In the genomic region with DNA sequence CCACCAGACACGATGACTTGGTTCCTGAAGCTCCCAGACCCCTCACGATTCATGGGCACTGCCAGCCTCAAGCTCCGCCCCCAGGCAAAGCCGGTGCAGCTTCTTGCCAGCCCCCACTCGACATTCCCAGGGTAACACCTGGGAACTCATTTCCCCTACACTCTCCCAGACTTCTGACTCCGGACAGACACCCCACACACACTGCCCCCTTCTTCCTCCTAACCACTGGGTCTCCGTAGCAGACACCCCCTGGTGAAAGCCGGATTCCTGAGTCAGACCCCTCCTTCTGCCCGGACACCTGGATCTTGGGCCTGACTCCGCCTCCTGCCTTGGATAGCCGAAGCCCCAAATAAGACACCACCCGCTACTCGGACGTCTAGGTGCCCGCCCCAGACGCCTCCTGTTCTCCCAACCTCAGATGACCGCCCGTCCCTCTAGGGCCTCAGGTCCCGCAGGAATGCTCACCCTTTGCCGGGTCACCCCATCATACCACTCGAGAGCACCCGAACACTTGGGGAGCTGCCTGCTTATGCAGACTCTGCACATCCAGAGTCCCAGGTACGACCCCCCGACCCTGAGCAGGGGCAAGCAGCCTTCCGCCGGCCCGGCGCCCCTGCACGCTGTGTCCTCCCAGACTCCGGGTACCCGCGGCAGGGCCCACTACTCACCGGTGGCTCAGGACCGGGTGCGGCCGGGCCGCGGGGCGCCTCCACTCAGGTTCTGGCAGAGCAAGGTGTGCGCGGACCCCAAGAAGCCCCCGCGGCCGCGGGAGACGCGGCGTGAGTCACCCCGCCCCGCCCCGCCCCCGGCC, we compare ENCODE assay signal across 8 mouse cellular contexts. TPM values are rescaled to one million over a fixed set of nuclear protein-coding genes. Genes with fewer than 3 reads are reported as not detected.
DNase-seq lines count a peak whose midpoint lies in the region; ATAC-seq and TF ChIP-seq lines count a peak whose summit lies in the region.

Gene Cd164l2 (plus strand): TSS at position 381 of the 811 bp plus-strand sequence.
Gene Gpr3 (minus strand): TSS at position 786 of the 811 bp plus-strand sequence.

- no peak for TF ChIP-seq CTCF in E14TG2a.4 (conservative IDR thresholded peaks at IDR 0.05; ENCODE audit: low read length)

- no peak within 1 kb of the TSS for H3K27ac ChIP-seq in heart, embryonic 13.5 days (replicated peaks)
- H3K27ac ChIP-seq in embryonic facial prominence, embryonic 12.5 days: no peak within 1 kb of the TSS
- peak within 1 kb of the TSS; percentile 74 for H3K27ac ChIP-seq in limb, embryonic 10.5 days
- no peak within 1 kb of the TSS for H3K27ac ChIP-seq in stomach, embryonic 14.5 days (ENCODE audit: low read length)

- peaks cover 67% of the 10 kb centered on the region for H3K27me3 ChIP-seq in heart, embryonic 13.5 days (replicated peaks)
- peaks cover 54% of the 10 kb centered on the region for H3K27me3 ChIP-seq in E14TG2a.4 (ENCODE audit: insufficient read depth, low read length)
- peaks cover 41% of the 10 kb centered on the region for H3K27me3 ChIP-seq in embryonic facial prominence, embryonic 12.5 days
- peaks cover 68% of the 10 kb centered on the region for H3K27me3 ChIP-seq in limb, embryonic 10.5 days (ENCODE audit: low read depth, poor library complexity, severe bottlenecking)
- H3K27me3 ChIP-seq in stomach, embryonic 14.5 days (ENCODE audit: control insufficient read depth, insufficient read depth, low read length): no peaks in the 10 kb centered on the region

- no peaks in the 10 kb centered on the region for H3K9me3 ChIP-seq in heart, embryonic 13.5 days
- no peaks in the 10 kb centered on the region for H3K9me3 ChIP-seq in E14TG2a.4 (ENCODE audit: low read length)
- H3K9me3 ChIP-seq in embryonic facial prominence, embryonic 12.5 days: no peaks in the 10 kb centered on the region
- H3K9me3 ChIP-seq in limb, embryonic 10.5 days (replicated peaks): no peaks in the 10 kb centered on the region
- H3K9me3 ChIP-seq in stomach, embryonic 14.5 days (ENCODE audit: control insufficient read depth, low read depth, low read length): no peaks in the 10 kb centered on the region

- 2% methylated on average over 51 of the region's 52 CpGs for WGBS in heart, embryonic 13.5 days
- WGBS in embryonic facial prominence, embryonic 12.5 days: 3% methylated on average over 51 of the region's 52 CpGs
- WGBS in limb, embryonic 10.5 days: 2% methylated on average over 52 of the region's 52 CpGs
- 2% methylated on average over 48 of the region's 52 CpGs for WGBS in stomach, embryonic 14.5 days

- H3K4me1 ChIP-seq in heart, embryonic 13.5 days: peaks cover 26% of the 10 kb centered on the region
- H3K4me1 ChIP-seq in E14TG2a.4 (replicated peaks; ENCODE audit: low read depth, low read length): peaks cover 35% of the 10 kb centered on the region
- peaks cover 15% of the 10 kb centered on the region for H3K4me1 ChIP-seq in embryonic facial prominence, embryonic 12.5 days
- peaks cover 31% of the 10 kb centered on the region for H3K4me1 ChIP-seq in limb, embryonic 10.5 days
- H3K4me1 ChIP-seq in stomach, embryonic 14.5 days (ENCODE audit: control insufficient read depth, insufficient read depth, low read length): peaks cover 15% of the 10 kb centered on the region; the same call in 1 of the 2 replicates

- ATAC-seq in heart, embryonic 13.5 days (ENCODE audit: extremely low read depth, insufficient number of reproducible peaks, low FRiP score, low TSS enrichment): peak; percentile 27; the same call in 1 of the 2 replicates
- ATAC-seq in embryonic facial prominence, embryonic 12.5 days (ENCODE audit: insufficient number of reproducible peaks, insufficient read depth, low FRiP score, low TSS enrichment): 0 out of 2 replicates have a peak, but pooled peaks have one; percentile 3
- ATAC-seq in stomach, embryonic 14.5 days (ENCODE audit: insufficient number of reproducible peaks, insufficient read depth, low FRiP score, low read depth): peak; percentile 31; the same call in 1 of the 2 replicates

- peak within 1 kb of the TSS; percentile 99 for H3K4me2 ChIP-seq in heart, embryonic 13.5 days
- H3K4me2 ChIP-seq in embryonic facial prominence, embryonic 12.5 days (replicated peaks): peak within 1 kb of the TSS; percentile 99
- H3K4me2 ChIP-seq in stomach, embryonic 14.5 days (replicated peaks; ENCODE audit: low read depth, low read length): peak within 1 kb of the TSS; percentile 99

- peak within 1 kb of the TSS; percentile 84 for H3K9ac ChIP-seq in heart, embryonic 13.5 days
- H3K9ac ChIP-seq in embryonic facial prominence, embryonic 12.5 days: peak within 1 kb of the TSS; percentile 63
- H3K9ac ChIP-seq in stomach, embryonic 14.5 days (replicated peaks; ENCODE audit: low read depth, low read length): peak within 1 kb of the TSS; percentile 42; the same call in 1 of the 2 replicates

- no peaks in the 10 kb centered on the region for H3K36me3 ChIP-seq in heart, embryonic 13.5 days
- H3K36me3 ChIP-seq in E14TG2a.4 (ENCODE audit: insufficient read depth, low read length): no peaks in the 10 kb centered on the region
- H3K36me3 ChIP-seq in embryonic facial prominence, embryonic 12.5 days: no peaks in the 10 kb centered on the region
- no peaks in the 10 kb centered on the region for H3K36me3 ChIP-seq in limb, embryonic 10.5 days
- H3K36me3 ChIP-seq in stomach, embryonic 14.5 days (ENCODE audit: control insufficient read depth, insufficient read depth, low read length): no peaks in the 10 kb centered on the region

- no peak for DNase-seq in heart, adult 18-20 months
- DNase-seq in limb, embryonic 10.5 days (ENCODE audit: low spot score): no peak
- no peak for DNase-seq in adrenal gland, adult 18-20 months (ENCODE audit: low spot score in 2 of 2)
- no peak for DNase-seq in layer of hippocampus, adult 9-10 months (ENCODE audit: low spot score)

- peak within 1 kb of the TSS; percentile 77 for H3K4me3 ChIP-seq in heart, embryonic 13.5 days
- H3K4me3 ChIP-seq in E14TG2a.4 (replicated peaks; ENCODE audit: low read length): peak within 1 kb of the TSS; percentile 90
- peak within 1 kb of the TSS; percentile 65 for H3K4me3 ChIP-seq in embryonic facial prominence, embryonic 12.5 days
- peak within 1 kb of the TSS; percentile 81 for H3K4me3 ChIP-seq in limb, embryonic 10.5 days
- H3K4me3 ChIP-seq in stomach, embryonic 14.5 days (ENCODE audit: low read depth, low read length): peak within 1 kb of the TSS; percentile 64

RNA-seq across cellular contexts. Expression of gene Cd164l2, which starts in this region (rescaled TPM):
- 0.56 and 0.57 TPM in 2 replicates for polyA plus RNA-seq in heart, embryonic 13.5 days (2015; fragmentation: Nextera tagmentation; extraction: Ambion mirVana)
- not detected for total RNA-seq in heart, adult 18-20 months (2021)
- polyA plus RNA-seq in embryonic facial prominence, embryonic 12.5 days (2016; fragmentation: Nextera tagmentation; extraction: Ambion mirVana): 2.2 and 3.7 TPM in 2 replicates
- 3.1 and 4.1 TPM in 2 replicates for polyA plus RNA-seq in limb, embryonic 10.5 days (2016; fragmentation: Nextera tagmentation; extraction: Ambion mirVana)
- polyA plus RNA-seq in stomach, embryonic 14.5 days (2014; fragmentation: Nextera tagmentation; extraction: Ambion mirVana): 8.7 and 11.6 TPM in 2 replicates
- total RNA-seq in adrenal gland, adult 18-20 months (2021): 1 to 10 TPM; 1.1 to 2.6 TPM

RNA-seq across cellular contexts. Expression of gene Gpr3, which starts in this region (rescaled TPM):
- polyA plus RNA-seq in heart, embryonic 13.5 days (2015; fragmentation: Nextera tagmentation; extraction: Ambion mirVana): 0.14 and 0.28 TPM in 2 replicates
- not detected for total RNA-seq in heart, adult 18-20 months (2021)
- polyA plus RNA-seq in embryonic facial prominence, embryonic 12.5 days (2016; fragmentation: Nextera tagmentation; extraction: Ambion mirVana): 0.13 TPM in 1 of 2 replicates, not detected in the other
- polyA plus RNA-seq in limb, embryonic 10.5 days (2016; fragmentation: Nextera tagmentation; extraction: Ambion mirVana): 0.51 and 0.72 TPM in 2 replicates
- not detected in 2 replicates for polyA plus RNA-seq in stomach, embryonic 14.5 days (2014; fragmentation: Nextera tagmentation; extraction: Ambion mirVana)
- 1 to 10 TPM in 1 of 2 experiments, under 1 TPM in 1; 0.26 to 1.2 TPM for total RNA-seq in adrenal gland, adult 18-20 months (2021)

Comparison
In these comparisons a context has a peak if more than half of its experiments do, and no peak if none do; other contexts are left out.
1. Peak in ATAC-seq, H3K4me3 ChIP-seq, H3K9ac ChIP-seq and H3K4me2 ChIP-seq in heart, embryonic 13.5 days; RNA of the genes that start here not detected or under 1 TPM.